Mouse (Mus musculus): ENCODE measurements around the gene As3mt.
"Not testable (repeated sequence)": the region's sequence is repeated elsewhere in the genome, so short reads cannot be mapped to it uniquely, and the experiment has no call there.

The As3mt gene

GRCm38 (mm10) chr19:46701156-46701555, 6.1 kb upstream of the As3mt start:
- DNase-seq, result no peak

- no peak for DNase-seq
These were observed 1.3 kb upstream of the As3mt start for GRCm38 (mm10) chr19:46705779-46706495.

GRCm38 (mm10) chr19:46706540-46707295, 540 bp upstream of the As3mt start:
- DNase-seq, result no peak

- no peak for DNase-seq
These were observed 3.4 kb downstream of the As3mt start for GRCm38 (mm10) chr19:46710614-46711013.

- DNase-seq, result no peak
These were observed 7.0 kb downstream of the As3mt start for GRCm38 (mm10) chr19:46714234-46714633.

GRCm38 (mm10) chr19:46715016-46715415, 7.8 kb downstream of the As3mt start:
- DNase-seq, result no peak

GRCm38 (mm10) chr19:46718150-46718549, 10.9 kb downstream of the As3mt start:
- DNase-seq, result no peak

GRCm38 (mm10) chr19:46724411-46724810, 17.2 kb downstream of the As3mt start:
- DNase-seq, result no peak

GRCm38 (mm10) chr19:46726142-46726541, 18.9 kb downstream of the As3mt start:
- no peak for DNase-seq

GRCm38 (mm10) chr19:46727140-46727736, 20.0 kb downstream of the As3mt start:
- DNase-seq, result no peak

- no peak for DNase-seq
These were observed 20.8 kb downstream of the As3mt start for GRCm38 (mm10) chr19:46727945-46728540.

GRCm38 (mm10) chr19:46728909-46729308, 21.7 kb downstream of the As3mt start:
- DNase-seq, result no peak

- no peak for DNase-seq
These were observed 24.1 kb downstream of the As3mt start for GRCm38 (mm10) chr19:46731351-46731750.

- not testable (repeated sequence) for DNase-seq
These were observed 25.4 kb downstream of the As3mt start for GRCm38 (mm10) chr19:46732673-46733072.

- DNase-seq, result no peak
These were observed 26.4 kb downstream of the As3mt start for GRCm38 (mm10) chr19:46733626-46734025.

- DNase-seq, result no peak
These were observed 28.0 kb downstream of the As3mt start for GRCm38 (mm10) chr19:46735241-46735640.

- DNase-seq, result no peak
These were observed 29.8 kb downstream of the As3mt start for GRCm38 (mm10) chr19:46737106-46737505.

GRCm38 (mm10) chr19:46740341-46741008, 33.2 kb downstream of the As3mt start:
- DNase-seq, result peak; percentile 51

GRCm38 (mm10) chr19:46741574-46741973, 34.3 kb downstream of the As3mt start:
- DNase-seq, result no peak

GRCm38 (mm10) chr19:46744681-46745080, 37.4 kb downstream of the As3mt start:
- no peak for DNase-seq

- no peak for DNase-seq
These were observed 40.5 kb downstream of the As3mt start for GRCm38 (mm10) chr19:46747799-46748198.

GRCm38 (mm10) chr19:46752235-46752634, 45.0 kb downstream of the As3mt start:
- DNase-seq, result no peak

GRCm38 (mm10) chr19:46755066-46755465, 47.8 kb downstream of the As3mt start:
- no peak for DNase-seq
